Mouse (Mus musculus) hindbrain, embryonic 11.5 days (tissue): ENCODE data around the gene Ccdc36. TPM values are rescaled to one million over a fixed set of nuclear protein-coding genes. Genes with fewer than 3 reads are reported as not detected.

ENCODE experiments used
- ATAC-seq: fragments of 200-750 bp; cut with Nextera tagmentation; 2 replicates; pipeline ENCODE4 v1.8.0; 2017; ENCODE audit warnings: mild to moderate bottlenecking, moderate TSS enrichment, moderate library complexity; ENCODE audit not compliant: low FRiP score
- DNase-seq: peaks from one replicate; pipeline ENCODE4 v3.0.0-alpha.2; 2015; ENCODE audit warnings: low spot score
- H3K27ac ChIP-seq: fragments of 300-500 bp; sonication (generic); 2 replicates; pipeline ENCODE4 v1.5.1; 2014; ENCODE audit warnings: mild to moderate bottlenecking, low read depth, low read length
- H3K27me3 ChIP-seq: fragments of 300-500 bp; sonication (generic); 2 replicates; pipeline ENCODE4 v1.6.1; 2014; ENCODE audit warnings: mild to moderate bottlenecking, low read length, moderate library complexity, mixed read lengths; ENCODE audit not compliant: control insufficient read depth, insufficient read depth
- H3K36me3 ChIP-seq: fragments of 300-500 bp; sonication (generic); 2 replicates; pipeline ENCODE4 v1.6.1; 2014; ENCODE audit warnings: mild to moderate bottlenecking, low read length, moderate library complexity, mixed read lengths; ENCODE audit not compliant: control insufficient read depth, insufficient read depth
- H3K4me1 ChIP-seq: fragments of 300-500 bp; sonication (generic); replicated peaks from 2 replicates; pipeline ENCODE4 v1.6.1; 2014; ENCODE audit warnings: low read length, mixed read lengths; ENCODE audit not compliant: control insufficient read depth, insufficient read depth
- H3K4me2 ChIP-seq: fragments of 300-500 bp; sonication (generic); replicated peaks from 2 replicates; pipeline ENCODE4 v1.6.1; 2014; ENCODE audit warnings: mild to moderate bottlenecking, low read depth, low read length
- H3K4me3 ChIP-seq: fragments of 300-500 bp; sonication (generic); 2 replicates; pipeline ENCODE4 v1.5.1; 2014; ENCODE audit warnings: low read depth, low read length
- H3K9ac ChIP-seq: fragments of 300-500 bp; sonication (generic); 2 replicates; pipeline ENCODE4 v1.6.1; 2014; ENCODE audit warnings: low read depth, low read length
- H3K9me3 ChIP-seq: fragments of 300-500 bp; sonication (generic); 2 replicates; pipeline ENCODE4 v1.6.1; 2016; ENCODE audit warnings: low read length; ENCODE audit not compliant: control insufficient read depth
- WGBS: fragments of 180-500 bp; shearing (Covaris S2); extraction: QIAGEN DNeasy Blood & Tissue Kit; methylation state at CpG from one replicate; pipeline ENCODE4 v1.1.7; 2014; 5-methylcytosine and 5-hydroxymethylcytosine counted together
- polyA plus RNA-seq: library from polyadenylated mRNA; unstranded; fragments of >200 nt; fragmentation: Nextera tagmentation; extraction: Ambion mirVana; gene quantifications from 2 replicates; pipeline ENCODE4 v1.2.1, GENCODE M21; 2014

Gene Ccdc36
- polyA plus RNA-seq, 1 experiment from 2014 or later = 1.6 TPM

DNA sequence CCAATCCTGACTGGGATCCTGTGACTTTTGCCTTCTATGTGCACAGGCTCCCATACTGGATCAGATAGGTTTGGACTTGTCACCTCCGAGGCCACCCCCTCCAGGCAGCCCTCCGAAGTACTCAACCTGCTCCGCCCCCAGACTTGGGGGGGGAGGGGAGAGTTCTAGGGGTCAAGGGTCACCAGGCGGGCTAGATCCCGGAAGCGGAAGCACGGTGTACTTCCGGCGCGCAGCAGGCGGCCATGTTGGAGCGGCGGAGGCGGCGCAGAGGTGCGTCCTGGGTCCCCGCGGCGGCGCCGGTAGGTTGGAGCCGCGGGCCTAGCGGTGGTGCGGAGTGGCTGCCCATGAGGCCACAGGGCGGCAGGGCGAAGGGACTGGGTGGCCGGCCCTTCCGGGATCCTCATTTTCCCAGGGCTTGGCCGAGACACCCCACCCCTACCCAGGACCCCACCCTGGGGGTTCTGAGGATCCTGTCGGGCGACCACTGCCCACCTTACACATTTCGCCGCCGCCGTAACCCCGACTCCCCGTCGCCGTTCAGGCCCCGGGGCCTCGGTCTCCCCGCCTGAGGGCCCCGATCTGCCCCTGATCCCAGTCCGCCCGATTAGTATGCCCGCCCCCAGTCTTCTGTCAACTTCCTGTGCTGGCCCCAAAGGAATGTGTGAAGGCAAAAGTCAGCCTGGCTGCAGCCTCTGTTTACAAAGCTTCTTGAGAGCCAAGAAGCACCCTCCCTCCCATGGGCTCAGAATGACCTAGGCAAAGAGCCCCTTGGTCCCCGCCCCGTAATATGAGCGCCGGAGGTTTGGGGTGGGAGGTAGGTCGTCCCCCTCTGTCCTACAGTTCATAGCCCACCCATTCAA lies 32.3 kb upstream of the Ccdc36 start, which contains the start of gene Ccdc71:
TSS of gene Ccdc71 (plus strand) at position 209 of the 860 bp plus-strand sequence.
- peak within 1 kb of the TSS; percentile 91 for H3K9ac ChIP-seq
- ATAC-seq (peak; percentile 84), DNase-seq (peak; percentile 94)
- peak within 1 kb of the TSS; percentile 98 for H3K4me3 ChIP-seq
- no peaks in the 10 kb centered on the region for H3K27me3 ChIP-seq
- peaks cover 3% of the 10 kb centered on the region; the same call in 1 of the 2 replicates for H3K4me1 ChIP-seq
- peak within 1 kb of the TSS; percentile 89 for H3K4me2 ChIP-seq
- WGBS = under 1% methylated on average over 42 of the region's 52 CpGs
- peaks cover 8% of the 10 kb centered on the region; the same call in 1 of the 2 replicates for H3K36me3 ChIP-seq
- H3K9me3 ChIP-seq = no peaks in the 10 kb centered on the region
- peak within 1 kb of the TSS; percentile 76 for H3K27ac ChIP-seq

DNA sequence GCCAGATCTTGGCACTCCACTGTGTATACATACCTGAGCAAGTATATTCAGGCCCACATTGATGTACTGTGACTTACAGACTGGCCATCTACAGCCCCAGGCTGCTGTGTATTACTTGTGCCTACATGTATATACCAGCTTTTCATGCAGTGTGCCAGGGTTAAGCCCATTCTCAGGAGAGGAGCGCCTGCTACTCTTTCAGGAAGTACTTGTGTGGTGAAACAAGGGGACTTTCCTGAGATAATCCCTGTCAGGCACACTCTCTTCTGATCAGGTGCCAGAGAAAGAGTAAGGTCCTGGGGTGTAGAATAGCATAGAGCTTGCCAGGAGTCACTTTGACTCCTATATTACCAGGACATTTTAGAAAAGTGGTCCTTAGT lies 31.6 kb upstream of the Ccdc36 start:
- 0 out of 2 replicates have a peak, but pooled peaks cover 8% of the 10 kb centered on the region for H3K36me3 ChIP-seq
- no peak overlapping the region for H3K27ac ChIP-seq
- ATAC-seq (no peak), DNase-seq (no peak)
- H3K4me3 ChIP-seq = peak overlapping the region; percentile 98
- no peaks in the 10 kb centered on the region for H3K9me3 ChIP-seq
- WGBS = 100% methylated on average over 1 of the region's 1 CpGs
- no peak overlapping the region for H3K9ac ChIP-seq
- peaks cover 3% of the 10 kb centered on the region; the same call in 1 of the 2 replicates for H3K4me1 ChIP-seq
- H3K27me3 ChIP-seq = no peaks in the 10 kb centered on the region
- peak overlapping the region; percentile 89; the same call in 1 of the 2 replicates for H3K4me2 ChIP-seq

DNA sequence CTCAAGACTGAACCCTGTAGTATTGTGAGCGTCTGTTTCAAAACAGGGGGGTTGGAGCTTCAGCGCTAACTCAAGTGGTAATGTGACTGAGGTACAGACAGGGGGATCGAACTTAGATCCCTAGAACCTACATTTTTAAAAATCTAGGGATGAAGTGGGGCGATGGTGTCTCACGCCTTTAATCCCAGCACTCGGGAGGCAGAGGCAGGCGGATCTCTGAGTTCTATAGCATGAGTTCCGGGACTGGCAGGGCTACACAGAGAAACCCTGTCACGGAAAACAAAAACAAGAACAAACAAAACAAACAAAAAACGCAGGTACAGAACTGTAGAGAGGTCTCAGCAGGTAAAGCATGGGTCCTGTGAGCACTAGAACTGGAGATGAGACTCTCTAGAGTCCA lies 28.7 kb upstream of the Ccdc36 start:
- Histone ChIP-seq H3K36me3 (no peaks in the 10 kb centered on the region), H3K9me3 (no peaks in the 10 kb centered on the region), H3K27ac (no peak overlapping the region)

DNA sequence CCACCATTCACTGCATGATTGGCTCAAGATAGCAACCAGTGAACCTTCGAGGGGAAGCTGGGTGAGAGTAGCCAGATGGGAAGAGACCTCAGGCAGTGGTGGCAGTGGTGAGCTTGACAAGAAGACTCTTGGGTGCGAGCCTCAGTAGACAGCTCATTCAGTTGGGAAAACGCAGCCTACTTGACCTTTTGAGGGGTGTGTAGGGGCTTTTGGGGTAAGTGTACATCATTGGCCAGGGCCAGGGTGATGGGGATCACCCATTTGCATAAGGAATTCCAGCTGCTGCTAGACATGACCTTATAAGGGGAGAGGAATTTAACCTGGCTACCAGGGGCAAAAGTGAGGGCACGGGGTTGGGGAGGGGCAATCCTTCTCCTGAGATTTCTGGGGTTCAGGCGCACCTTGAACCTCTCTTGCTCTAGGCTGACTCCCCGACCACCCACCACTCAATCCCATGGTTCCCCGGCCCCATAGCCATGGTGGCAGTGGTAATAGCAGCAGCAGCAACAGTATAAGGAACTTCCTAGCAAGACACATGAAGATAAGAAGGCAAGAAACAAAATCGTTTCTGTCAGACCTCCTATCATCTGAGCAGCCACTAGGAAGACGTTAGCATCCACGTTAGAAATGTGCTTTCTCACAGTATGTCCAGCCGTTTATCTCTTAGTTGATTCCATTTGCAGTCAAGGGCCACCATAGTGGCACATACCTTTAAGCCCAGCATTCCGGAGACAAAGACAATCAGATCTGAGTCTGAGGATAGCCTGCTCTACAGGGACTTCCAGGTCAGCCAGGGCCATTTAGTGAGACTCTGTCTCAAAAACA lies 27.7 kb upstream of the Ccdc36 start:
- no peak for DNase-seq
- WGBS = 78% methylated on average over 12 of the region's 12 CpGs

More for the DNA sequence above, 28.7 kb upstream of the Ccdc36 start:
- Histone ChIP-seq H3K4me1 (peaks cover 3% of the 10 kb centered on the region; the same call in 1 of the 2 replicates), H3K9ac (no peak overlapping the region), H3K27me3 (no peaks in the 10 kb centered on the region), H3K4me2 (no peak overlapping the region), H3K4me3 (no peak overlapping the region)
- WGBS = 87% methylated on average over 10 of the region's 10 CpGs
- ATAC-seq (no peak), DNase-seq (no peak)

DNA sequence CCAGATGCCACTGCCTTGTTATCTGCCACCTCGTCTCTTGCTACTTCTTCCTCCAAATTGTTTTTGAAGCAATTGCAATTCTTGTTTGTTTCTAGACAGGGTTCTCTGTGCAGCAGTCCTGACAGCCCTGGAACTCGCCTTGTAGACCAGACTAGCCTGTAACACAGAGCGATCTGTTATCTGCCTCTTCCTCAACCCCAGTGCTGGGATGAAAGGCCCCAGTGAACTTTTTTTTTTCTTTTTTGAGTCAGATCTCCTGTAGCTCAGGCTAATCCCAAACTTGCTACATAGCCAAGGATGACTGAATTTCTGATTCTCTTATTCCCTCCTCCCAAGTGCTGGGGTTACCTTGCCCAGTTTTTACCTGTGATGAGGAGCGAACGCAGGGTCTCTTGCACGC lies 26.1 kb upstream of the Ccdc36 start:
- 91% methylated on average over 6 of the region's 6 CpGs for WGBS
- Histone ChIP-seq H3K9ac (no peak overlapping the region), H3K27ac (no peak overlapping the region), H3K27me3 (no peaks in the 10 kb centered on the region), H3K4me2 (no peak overlapping the region), H3K4me3 (no peak overlapping the region), H3K4me1 (peaks cover 20% of the 10 kb centered on the region), H3K9me3 (no peaks in the 10 kb centered on the region), H3K36me3 (no peaks in the 10 kb centered on the region)
- no peak for ATAC-seq
- no peak for DNase-seq

More for the DNA sequence above, 27.7 kb upstream of the Ccdc36 start:
- no peaks in the 10 kb centered on the region for H3K9me3 ChIP-seq
- H3K4me1 ChIP-seq = peaks cover 5% of the 10 kb centered on the region
- H3K4me3 ChIP-seq = no peak overlapping the region
- no peak overlapping the region for H3K4me2 ChIP-seq
- no peaks in the 10 kb centered on the region for H3K36me3 ChIP-seq
- no peak overlapping the region for H3K27ac ChIP-seq
- H3K27me3 ChIP-seq = no peaks in the 10 kb centered on the region
- no peak overlapping the region for H3K9ac ChIP-seq
- no peak for ATAC-seq

DNA sequence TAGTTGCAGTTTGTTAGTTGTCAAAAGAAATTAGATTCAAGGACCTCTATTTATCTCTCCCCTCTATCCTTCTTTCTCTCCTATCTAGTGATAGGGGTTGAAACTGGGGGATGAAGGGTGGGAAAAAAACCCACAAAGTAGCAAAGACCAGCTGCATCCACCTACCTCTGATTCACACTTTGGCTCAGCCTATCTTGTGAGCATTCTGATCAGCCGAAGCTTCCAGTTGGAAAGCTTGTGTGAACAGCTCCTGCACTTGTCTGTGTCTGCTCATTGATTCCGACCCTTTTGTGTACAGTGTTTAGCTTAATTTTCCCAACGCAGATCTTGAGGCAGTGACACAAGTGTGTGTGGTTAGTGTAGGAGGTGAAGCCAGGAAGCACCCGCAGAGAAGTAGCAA lies 25.2 kb upstream of the Ccdc36 start:
- no peak overlapping the region for H3K4me3 ChIP-seq
- no peaks in the 10 kb centered on the region for H3K36me3 ChIP-seq
- no peaks in the 10 kb centered on the region for H3K9me3 ChIP-seq
- H3K4me1 ChIP-seq = peaks cover 21% of the 10 kb centered on the region
- no peak overlapping the region for H3K27ac ChIP-seq
- no peak overlapping the region for H3K9ac ChIP-seq
- ATAC-seq (no peak), DNase-seq (no peak)
- 85% methylated on average over 4 of the region's 4 CpGs for WGBS
- H3K27me3 ChIP-seq = no peaks in the 10 kb centered on the region
- no peak overlapping the region for H3K4me2 ChIP-seq

DNA sequence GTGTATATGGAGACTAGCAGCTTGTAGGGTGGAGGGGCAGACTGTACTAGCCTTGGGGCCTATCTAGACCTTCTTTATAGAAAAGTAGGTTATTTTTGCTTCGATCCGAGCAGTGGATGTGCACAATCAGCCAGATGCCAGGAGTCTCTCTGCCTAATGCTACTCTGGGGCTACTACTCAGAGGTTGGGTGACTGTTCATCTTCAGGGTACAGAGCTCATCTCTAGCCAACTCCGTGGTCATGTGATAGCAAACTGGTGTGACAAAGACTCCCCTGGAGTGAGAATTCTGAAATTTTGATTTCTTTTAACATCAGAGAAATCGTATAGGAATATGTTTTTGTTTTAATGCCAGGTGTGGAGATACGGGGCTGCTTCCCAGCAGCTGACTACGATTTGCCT lies 24.6 kb upstream of the Ccdc36 start:
- peaks cover 21% of the 10 kb centered on the region for H3K4me1 ChIP-seq
- H3K4me3 ChIP-seq = peak overlapping the region; percentile 54
- whole genome bisulfite sequencing = 57% methylated on average over 6 of the region's 6 CpGs
- H3K4me2 ChIP-seq = peak overlapping the region; percentile 97
- H3K27ac ChIP-seq = no peak overlapping the region
- ATAC-seq (no peak), DNase-seq (no peak)
- H3K27me3 ChIP-seq = no peaks in the 10 kb centered on the region
- no peaks in the 10 kb centered on the region for H3K36me3 ChIP-seq
- peak overlapping the region; percentile 70; the same call in 1 of the 2 replicates for H3K9ac ChIP-seq
- H3K9me3 ChIP-seq = no peaks in the 10 kb centered on the region

DNA sequence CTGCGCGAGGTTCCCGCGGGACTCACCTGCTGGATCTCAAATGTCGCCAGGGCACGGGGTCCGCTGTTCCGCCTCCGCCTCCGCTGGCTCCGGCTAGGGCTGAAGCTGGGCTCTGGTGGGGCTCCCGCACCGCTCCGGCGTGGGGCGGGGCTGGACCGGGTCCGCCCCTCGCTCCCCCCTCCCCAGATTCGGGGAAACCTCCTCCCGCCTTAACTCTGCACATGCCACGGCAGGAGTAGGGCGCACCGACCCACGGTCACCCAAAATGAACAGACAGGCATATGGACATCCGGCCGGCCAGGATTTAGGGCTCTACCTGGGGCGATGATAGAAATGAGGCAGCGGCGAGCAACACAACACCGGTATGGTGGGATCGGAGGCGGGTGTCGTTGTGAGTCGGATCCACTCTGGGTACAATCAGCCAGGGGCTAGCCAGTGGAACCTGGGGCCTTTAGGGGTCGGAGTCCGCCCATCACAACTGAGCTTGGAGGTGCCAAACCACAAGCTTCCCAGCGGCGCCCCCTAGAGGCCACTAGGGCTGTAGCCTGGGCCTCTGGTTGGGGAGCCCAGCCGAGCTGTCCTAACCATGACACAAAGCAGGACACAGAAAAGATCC lies 24.1 kb upstream of the Ccdc36 start:
- H3K4me1 ChIP-seq = peaks cover 21% of the 10 kb centered on the region
- peak overlapping the region; percentile 54 for H3K4me3 ChIP-seq
- DNase-seq (peak; percentile 96), ATAC-seq (peak; percentile 79)
- peak overlapping the region; percentile 97 for H3K4me2 ChIP-seq
- H3K27me3 ChIP-seq = no peaks in the 10 kb centered on the region
- H3K36me3 ChIP-seq = no peaks in the 10 kb centered on the region
- H3K9ac ChIP-seq = peak overlapping the region; percentile 70
- no peaks in the 10 kb centered on the region for H3K9me3 ChIP-seq
- peak overlapping the region; percentile 39; the same call in 1 of the 2 replicates for H3K27ac ChIP-seq
- WGBS = under 1% methylated on average over 40 of the region's 40 CpGs
